Mouse (Mus musculus): ENCODE results near the gene Prim2. TPM values are rescaled to one million over a fixed set of nuclear protein-coding genes. Genes with fewer than 3 reads are reported as not detected.

The Prim2 gene
- polyA plus RNA-seq, 1 experiment from 2014 or later, result 21.0 TPM

GRCm38 (mm10) chr1:33563611-33564010 is 106.0 kb downstream of the Prim2 start:
- WGBS, result 91% methylated on average over 3 of the region's 3 CpGs

GRCm38 (mm10) chr1:33556638-33557037 is 113.0 kb downstream of the Prim2 start:
- Histone ChIP-seq H3K9me3 (no peaks in the 10 kb centered on the region), H3K4me3 (no peak overlapping the region), H3K27me3 (replicated peaks) (no peaks in the 10 kb centered on the region), H3K9ac (no peak overlapping the region), H3K27ac (no peak overlapping the region), H3K36me3 (replicated peaks) (no peaks in the 10 kb centered on the region), H3K4me2 (no peak overlapping the region), H3K4me1 (no peaks in the 10 kb centered on the region)
- ATAC-seq (replicated peaks), result no peak
- WGBS, result 94% methylated on average over 4 of the region's 4 CpGs

More at GRCm38 (mm10) chr1:33563611-33564010, 106.0 kb downstream of the Prim2 start:
- Histone ChIP-seq H3K9ac (no peak overlapping the region), H3K27me3 (replicated peaks) (no peaks in the 10 kb centered on the region), H3K9me3 (no peaks in the 10 kb centered on the region), H3K4me3 (no peak overlapping the region), H3K36me3 (replicated peaks) (no peaks in the 10 kb centered on the region), H3K4me2 (no peak overlapping the region), H3K27ac (no peak overlapping the region), H3K4me1 (no peaks in the 10 kb centered on the region)
- no peak for ATAC-seq (replicated peaks)

GRCm38 (mm10) chr1:33555626-33556025 is 114.0 kb downstream of the Prim2 start:
- no peak for ATAC-seq (replicated peaks)
- no peaks in the 10 kb centered on the region for H3K27me3 ChIP-seq (replicated peaks)

DNA sequence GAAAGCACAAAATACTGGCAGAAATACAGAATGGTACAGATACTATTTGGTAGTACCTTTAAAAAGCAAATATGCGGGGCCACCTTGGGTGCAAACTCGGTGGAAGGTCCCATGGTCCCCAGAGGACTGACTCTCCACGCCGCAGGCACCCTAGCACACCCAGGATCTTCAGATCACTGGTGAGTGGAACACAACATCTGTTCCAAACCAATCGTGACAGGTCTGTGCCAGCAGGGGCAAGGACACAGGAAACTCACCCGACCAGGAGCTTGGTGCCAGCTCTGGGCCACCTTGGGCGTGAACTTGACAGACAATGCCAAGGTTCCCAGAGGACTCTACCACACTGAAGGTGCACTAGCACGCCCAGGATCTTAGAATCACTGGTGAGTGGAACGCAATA is 118.2 kb downstream of the Prim2 start:
- H3K9ac ChIP-seq, result no peak overlapping the region
- H3K4me3 ChIP-seq, result no peak overlapping the region
- H3K4me2 ChIP-seq, result no peak overlapping the region
- H3K27ac ChIP-seq, result no peak overlapping the region
- no peaks in the 10 kb centered on the region for H3K27me3 ChIP-seq (replicated peaks)
- no peaks in the 10 kb centered on the region for H3K36me3 ChIP-seq (replicated peaks)
- H3K4me1 ChIP-seq, result no peaks in the 10 kb centered on the region
- WGBS, result 98% methylated on average over 9 of the region's 9 CpGs
- H3K9me3 ChIP-seq, result no peaks in the 10 kb centered on the region
- no peak for ATAC-seq (replicated peaks)

More at GRCm38 (mm10) chr1:33555626-33556025, 114.0 kb downstream of the Prim2 start:
- H3K9me3 ChIP-seq, result no peaks in the 10 kb centered on the region
- H3K36me3 ChIP-seq (replicated peaks), result no peaks in the 10 kb centered on the region
- H3K27ac ChIP-seq, result no peak overlapping the region
- 81% methylated on average over 2 of the region's 2 CpGs for WGBS
- H3K4me1 ChIP-seq, result no peaks in the 10 kb centered on the region
- no peak overlapping the region for H3K4me3 ChIP-seq
- H3K9ac ChIP-seq, result no peak overlapping the region
- no peak overlapping the region for H3K4me2 ChIP-seq

DNA sequence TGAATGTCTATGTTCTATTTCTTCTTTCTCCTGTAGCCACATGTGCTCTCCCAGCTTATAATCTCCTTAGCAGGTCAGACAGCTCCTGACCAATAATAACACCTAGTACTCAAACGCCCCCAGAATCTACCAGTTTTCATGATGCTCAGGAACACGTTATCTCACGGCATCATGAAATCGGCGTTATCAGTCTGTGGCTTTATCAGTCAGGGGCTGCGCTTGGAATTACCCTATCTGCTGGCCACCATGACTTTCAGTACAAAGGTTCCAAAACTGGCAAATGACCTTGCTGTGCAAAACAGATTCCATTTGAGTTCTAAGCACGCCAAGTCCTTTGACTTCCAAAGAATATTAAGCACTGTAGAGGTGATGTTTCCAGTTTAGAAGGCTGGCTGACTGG is 127.9 kb downstream of the Prim2 start:
- ATAC-seq (replicated peaks), result no peak
- Histone ChIP-seq H3K4me3 (no peak overlapping the region), H3K9ac (no peak overlapping the region), H3K27ac (no peak overlapping the region), H3K4me1 (no peaks in the 10 kb centered on the region), H3K36me3 (replicated peaks) (no peaks in the 10 kb centered on the region), H3K9me3 (no peaks in the 10 kb centered on the region), H3K27me3 (replicated peaks) (no peaks in the 10 kb centered on the region), H3K4me2 (no peak overlapping the region)
- 95% methylated on average over 7 of the region's 7 CpGs for WGBS

DNA sequence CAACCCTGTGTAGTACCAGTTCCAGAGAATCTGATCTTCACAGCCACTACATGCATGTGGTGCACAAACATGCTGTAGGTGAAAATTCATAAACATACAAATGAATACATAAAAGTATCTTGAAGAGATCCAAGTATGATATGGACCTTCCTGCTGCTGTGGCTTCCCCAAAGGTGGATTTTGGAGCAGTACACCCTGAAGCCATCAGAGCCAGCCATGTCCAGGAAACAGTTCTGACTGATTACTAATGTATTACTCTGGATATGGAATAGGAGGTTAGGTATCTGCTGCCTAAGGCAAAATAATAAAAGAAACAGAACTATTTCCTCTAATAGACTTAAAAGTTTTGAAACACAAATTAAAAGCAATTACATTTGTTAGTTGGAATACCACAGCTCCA is 131.6 kb downstream of the Prim2 start:
- H3K27me3 ChIP-seq (replicated peaks), result no peaks in the 10 kb centered on the region
- no peak overlapping the region for H3K27ac ChIP-seq
- no peaks in the 10 kb centered on the region for H3K4me1 ChIP-seq
- no peaks in the 10 kb centered on the region for H3K36me3 ChIP-seq (replicated peaks)
- H3K4me3 ChIP-seq, result no peak overlapping the region
- H3K4me2 ChIP-seq, result no peak overlapping the region
- no peak overlapping the region for H3K9ac ChIP-seq
- ATAC-seq (replicated peaks), result no peak
- no peaks in the 10 kb centered on the region for H3K9me3 ChIP-seq

GRCm38 (mm10) chr1:33536272-33537004 is 133.2 kb downstream of the Prim2 start:
- WGBS, result over 99% methylated on average over 4 of the region's 4 CpGs
- ATAC-seq (replicated peaks), result no peak
- peaks cover 6% of the 10 kb centered on the region for H3K4me1 ChIP-seq

DNA sequence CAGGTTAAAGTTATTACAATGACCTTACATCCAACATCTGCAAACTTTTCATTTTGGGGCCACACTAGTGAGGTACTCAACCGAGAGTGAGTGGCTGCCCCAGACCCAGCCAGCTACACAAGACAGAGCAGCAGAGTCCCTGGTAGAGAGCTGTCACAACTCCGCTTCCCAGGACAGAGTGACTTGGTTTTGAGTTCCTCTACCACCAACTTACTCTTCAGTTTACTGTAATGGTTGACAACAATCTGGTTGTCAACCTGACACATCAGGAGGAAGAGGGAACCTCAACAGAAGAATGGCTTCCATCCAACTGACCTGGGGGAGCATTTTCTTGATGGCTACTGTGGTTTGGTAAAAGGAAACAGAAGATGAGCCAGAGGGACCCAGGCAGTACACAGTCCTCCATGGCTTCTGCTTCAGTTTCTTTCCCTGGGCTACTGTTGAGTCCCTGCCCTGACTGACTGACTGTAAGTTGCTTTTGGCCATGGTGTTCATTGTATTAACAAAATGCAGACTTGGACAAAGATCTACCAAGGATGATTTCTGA is 134.4 kb downstream of the Prim2 start:
- 90% methylated on average over 2 of the region's 2 CpGs for WGBS
- no peak for ATAC-seq (replicated peaks)

More at GRCm38 (mm10) chr1:33536272-33537004, 133.2 kb downstream of the Prim2 start:
- Histone ChIP-seq H3K9me3 (no peaks in the 10 kb centered on the region), H3K9ac (no peak overlapping the region), H3K27ac (no peak overlapping the region), H3K36me3 (replicated peaks) (no peaks in the 10 kb centered on the region), H3K4me2 (no peak overlapping the region), H3K4me3 (no peak overlapping the region), H3K27me3 (replicated peaks) (no peaks in the 10 kb centered on the region)

GRCm38 (mm10) chr1:33531860-33532259 is 137.7 kb downstream of the Prim2 start:
- Histone ChIP-seq H3K4me3 (no peak overlapping the region), H3K27me3 (replicated peaks) (no peaks in the 10 kb centered on the region), H3K9me3 (no peaks in the 10 kb centered on the region), H3K36me3 (replicated peaks) (no peaks in the 10 kb centered on the region), H3K4me1 (peaks cover 17% of the 10 kb centered on the region), H3K27ac (no peak overlapping the region; the same call in 1 of the 2 replicates), H3K4me2 (no peak overlapping the region), H3K9ac (no peak overlapping the region)
- 66% methylated on average over 3 of the region's 3 CpGs for WGBS
- ATAC-seq (replicated peaks), result peak; percentile 53; the same call in 1 of the 2 replicates

More for the DNA sequence above, 134.4 kb downstream of the Prim2 start:
- no peak overlapping the region for H3K4me2 ChIP-seq
- H3K9me3 ChIP-seq, result no peaks in the 10 kb centered on the region
- H3K4me1 ChIP-seq, result peaks cover 11% of the 10 kb centered on the region
- no peaks in the 10 kb centered on the region for H3K36me3 ChIP-seq (replicated peaks)
- H3K27ac ChIP-seq, result no peak overlapping the region
- no peaks in the 10 kb centered on the region for H3K27me3 ChIP-seq (replicated peaks)
- H3K9ac ChIP-seq, result no peak overlapping the region
- H3K4me3 ChIP-seq, result no peak overlapping the region

DNA sequence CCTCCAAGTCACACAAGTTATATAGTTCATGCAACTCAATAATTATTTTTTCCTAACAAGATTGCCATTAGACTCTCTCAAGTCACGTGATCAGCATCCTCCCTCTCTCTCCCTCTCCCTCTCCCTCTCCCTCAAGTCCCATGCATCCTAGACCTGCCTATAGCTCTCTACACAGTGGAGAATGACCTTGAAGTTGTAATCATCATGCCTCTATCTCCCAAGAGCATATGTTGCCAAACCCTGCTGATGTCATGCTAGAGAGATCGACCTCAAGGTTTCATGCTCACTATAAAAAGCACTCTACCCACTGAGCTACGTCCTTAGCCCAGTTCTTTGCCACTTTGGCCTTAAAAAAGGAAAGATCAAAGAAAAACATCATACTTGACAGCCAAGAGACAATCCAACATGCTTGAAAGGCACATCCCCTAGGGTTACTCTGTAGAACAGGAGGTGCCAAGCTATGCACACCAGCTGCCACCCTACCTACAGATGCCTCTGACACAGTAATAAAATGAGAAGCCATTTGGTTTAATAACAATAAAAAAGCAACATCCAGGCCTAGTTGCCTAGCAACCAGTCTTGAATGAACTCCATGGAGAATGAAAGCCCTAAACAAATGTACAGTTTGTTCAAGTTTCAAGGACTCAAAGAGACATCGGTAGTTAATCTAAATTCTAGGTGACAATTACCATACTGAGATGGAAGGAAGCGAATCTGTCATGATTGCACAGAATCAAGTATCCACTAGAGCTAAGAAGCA is 138.3 kb downstream of the Prim2 start:
- Histone ChIP-seq H3K27me3 (replicated peaks) (no peaks in the 10 kb centered on the region), H3K4me2 (no peak overlapping the region), H3K4me3 (no peak overlapping the region), H3K9ac (no peak overlapping the region), H3K27ac (peak overlapping the region; percentile 49), H3K36me3 (replicated peaks) (no peaks in the 10 kb centered on the region), H3K4me1 (peaks cover 17% of the 10 kb centered on the region), H3K9me3 (no peaks in the 10 kb centered on the region)
- WGBS, result 49% methylated on average over 5 of the region's 5 CpGs
- ATAC-seq (replicated peaks), result peak; percentile 70

GRCm38 (mm10) chr1:33530491-33530890 is 139.1 kb downstream of the Prim2 start:
- WGBS, result 97% methylated on average over 2 of the region's 2 CpGs
- Histone ChIP-seq H3K4me1 (peaks cover 17% of the 10 kb centered on the region), H3K9me3 (no peaks in the 10 kb centered on the region), H3K9ac (no peak overlapping the region), H3K4me2 (no peak overlapping the region), H3K27me3 (replicated peaks) (no peaks in the 10 kb centered on the region), H3K4me3 (no peak overlapping the region), H3K27ac (no peak overlapping the region), H3K36me3 (replicated peaks) (no peaks in the 10 kb centered on the region)
- ATAC-seq (replicated peaks), result no peak

DNA sequence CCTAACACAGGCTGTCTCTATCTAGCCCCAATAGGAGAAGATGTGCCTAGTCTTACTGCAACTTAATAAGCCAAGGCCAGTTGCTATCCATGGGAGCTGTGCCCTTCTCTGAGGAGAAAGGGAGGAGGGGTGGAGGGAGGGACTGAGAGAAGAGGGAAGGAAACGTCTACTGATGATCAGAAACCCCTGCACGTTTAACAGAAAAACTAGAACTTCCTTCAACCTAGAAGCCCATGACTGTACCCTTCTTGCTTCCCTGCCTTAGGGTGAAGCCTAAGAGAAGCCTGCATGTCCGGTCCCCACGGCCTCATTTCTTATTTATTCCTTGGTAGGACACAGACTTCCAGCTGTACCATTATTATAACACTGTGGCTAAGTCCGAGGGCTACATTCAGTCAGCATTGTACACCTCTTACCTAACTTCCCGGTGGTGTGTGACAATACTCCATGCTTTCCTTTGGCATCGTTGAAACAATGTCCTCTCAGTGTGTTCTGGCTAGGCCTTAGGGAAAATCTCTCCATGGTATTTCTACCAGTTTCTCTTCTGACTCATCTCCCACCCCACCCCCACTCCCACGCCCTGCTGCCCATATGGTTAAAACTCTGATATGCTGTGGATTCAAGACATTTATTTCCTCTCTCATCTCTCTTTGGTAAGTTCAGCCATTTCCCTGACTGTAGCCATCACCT is 139.9 kb downstream of the Prim2 start:
- no peak overlapping the region for H3K9ac ChIP-seq
- H3K4me3 ChIP-seq, result no peak overlapping the region
- no peak for ATAC-seq (replicated peaks)
- no peaks in the 10 kb centered on the region for H3K27me3 ChIP-seq (replicated peaks)
- H3K36me3 ChIP-seq (replicated peaks), result no peaks in the 10 kb centered on the region
- H3K27ac ChIP-seq, result no peak overlapping the region
- no peak overlapping the region for H3K4me2 ChIP-seq
- no peaks in the 10 kb centered on the region for H3K9me3 ChIP-seq
- H3K4me1 ChIP-seq, result peaks cover 17% of the 10 kb centered on the region
- WGBS, result 88% methylated on average over 8 of the region's 8 CpGs
